Mouse (Mus musculus): Measurements from ENCODE around the gene Cemip.
"Not testable (repeated sequence)": the region's sequence is repeated elsewhere in the genome, so short reads cannot be mapped to it uniquely, and the experiment has no call there.

Gene Cemip

DNA sequence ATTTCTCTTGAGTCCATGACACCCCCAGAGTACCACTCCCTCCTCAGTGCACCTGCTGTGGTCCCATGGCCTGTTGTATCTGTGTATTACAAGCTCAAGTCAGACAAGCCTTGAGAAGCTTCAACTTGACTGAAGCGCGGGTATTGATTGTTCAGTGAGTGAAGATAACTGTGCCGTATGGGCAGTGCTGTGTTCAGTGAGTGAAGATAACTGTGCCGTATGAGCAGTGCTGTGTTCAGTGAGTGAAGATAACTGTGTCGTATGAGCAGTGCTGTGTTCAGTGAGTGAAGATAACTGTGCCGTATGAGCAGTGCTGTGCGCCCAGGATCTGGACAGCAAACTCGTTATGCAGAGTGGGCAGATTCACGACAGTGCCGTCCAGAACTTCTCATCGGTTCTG lies 188.0 kb downstream of the Cemip start:
- DNase-seq (ENCODE audit: extremely low read depth, low read depth, low spot score): no peak

DNA sequence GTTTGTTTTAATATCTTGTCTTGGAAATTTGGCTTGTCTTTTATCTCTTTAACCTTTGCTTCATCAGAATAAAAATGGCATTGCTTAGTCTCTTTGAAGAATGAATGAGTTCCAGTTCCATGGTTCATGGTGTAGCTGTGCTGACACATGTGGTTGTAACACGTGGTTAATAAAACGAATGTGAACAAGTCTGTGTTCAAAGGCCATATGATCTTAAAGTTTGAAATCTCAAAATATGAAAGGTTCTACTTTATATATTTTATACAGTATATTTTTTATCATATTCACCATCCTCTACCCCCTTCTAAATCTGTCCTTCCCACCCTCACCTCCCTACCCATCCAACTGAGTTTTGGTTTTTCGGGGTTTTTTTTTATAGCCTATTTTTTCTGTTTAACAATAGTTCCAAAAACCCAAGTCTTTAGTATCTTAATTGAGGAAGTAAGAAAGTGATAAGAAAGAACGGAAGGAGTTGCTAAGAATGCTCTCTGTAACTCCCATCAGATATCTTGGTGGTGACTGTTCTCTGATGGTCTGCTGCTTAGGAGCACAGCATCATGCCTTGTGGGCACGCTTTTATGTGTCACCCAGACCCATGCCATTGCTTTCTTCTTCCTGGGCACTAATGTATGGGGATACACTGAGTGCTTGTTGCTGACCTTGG lies 190.1 kb downstream of the Cemip start:
- no peak for DNase-seq (ENCODE audit: extremely low read depth, low read depth, low spot score)

DNA sequence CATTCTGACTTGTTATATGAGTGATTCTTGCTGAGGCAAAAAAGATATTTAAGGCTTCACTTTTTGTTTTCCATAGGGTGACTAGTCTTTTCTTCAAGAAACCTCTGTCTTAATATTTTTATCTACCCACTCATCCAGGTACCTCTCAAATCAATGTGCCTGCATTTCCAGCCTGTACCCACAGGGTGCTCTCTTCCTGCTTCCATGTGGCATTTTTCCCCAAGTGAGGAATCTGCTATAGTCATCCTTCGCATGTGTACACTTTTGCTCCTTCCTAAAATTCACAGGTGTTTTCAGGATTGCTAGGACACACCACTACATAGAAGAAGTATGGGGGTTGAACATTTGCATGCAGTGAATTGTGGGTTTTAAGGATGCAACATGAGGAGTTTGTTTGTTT lies 192.0 kb downstream of the Cemip start:
- no peak for DNase-seq (ENCODE audit: extremely low read depth, low read depth, low spot score)

DNA sequence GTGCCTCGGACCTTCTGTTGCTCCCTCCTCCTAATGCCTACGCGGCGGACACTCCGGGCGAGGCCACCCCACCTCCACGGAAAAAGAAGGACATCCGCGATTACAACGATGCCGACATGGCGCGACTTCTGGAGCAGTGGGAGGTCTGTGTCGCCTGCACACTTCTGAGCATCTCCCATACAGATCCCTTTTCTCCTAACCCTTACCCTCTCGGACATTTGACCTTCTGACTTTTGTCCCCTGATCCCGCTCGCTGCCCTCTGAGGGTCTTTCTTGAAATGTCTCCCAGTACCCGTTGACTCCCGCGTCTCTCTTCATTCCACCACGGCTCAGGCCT lies 194.0 kb downstream of the Cemip start:
- no peak for DNase-seq (ENCODE audit: extremely low read depth, low read depth, low spot score)

GRCm38 (mm10) chr7:83891433-83892332 lies 194.6 kb downstream of the Cemip start:
- DNase-seq (ENCODE audit: extremely low read depth, low read depth, low spot score): peak; percentile 96

GRCm38 (mm10) chr7:83889946-83890345 lies 196.4 kb downstream of the Cemip start:
- DNase-seq (ENCODE audit: extremely low read depth, low read depth, low spot score): not testable (repeated sequence)

DNA sequence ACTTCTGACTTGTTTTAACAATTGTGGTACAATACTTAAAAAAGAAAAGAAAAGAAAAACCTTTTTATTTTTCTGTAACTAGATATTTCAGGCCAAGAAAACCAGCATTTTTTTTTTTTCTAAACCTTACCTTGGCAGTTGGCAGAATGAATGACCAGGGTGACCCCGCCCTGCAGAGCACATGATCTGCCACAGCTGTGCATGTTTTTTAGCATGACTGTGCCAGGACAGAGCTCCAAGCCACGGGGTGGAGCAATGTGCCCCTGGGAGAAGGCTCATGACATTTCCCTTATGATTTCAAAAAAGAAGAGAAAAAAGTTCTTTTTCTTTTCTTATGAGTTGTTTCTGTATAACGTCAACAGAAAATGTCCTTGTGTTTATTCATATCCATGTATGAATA lies 196.9 kb downstream of the Cemip start:
- no peak for DNase-seq (ENCODE audit: extremely low read depth, low read depth, low spot score)

GRCm38 (mm10) chr7:83886366-83887129 lies 199.8 kb downstream of the Cemip start:
- DNase-seq (ENCODE audit: extremely low read depth, low read depth, low spot score): no peak

GRCm38 (mm10) chr7:83885835-83886234 lies 200.5 kb downstream of the Cemip start:
- no peak for DNase-seq (ENCODE audit: extremely low read depth, low read depth, low spot score)

DNA sequence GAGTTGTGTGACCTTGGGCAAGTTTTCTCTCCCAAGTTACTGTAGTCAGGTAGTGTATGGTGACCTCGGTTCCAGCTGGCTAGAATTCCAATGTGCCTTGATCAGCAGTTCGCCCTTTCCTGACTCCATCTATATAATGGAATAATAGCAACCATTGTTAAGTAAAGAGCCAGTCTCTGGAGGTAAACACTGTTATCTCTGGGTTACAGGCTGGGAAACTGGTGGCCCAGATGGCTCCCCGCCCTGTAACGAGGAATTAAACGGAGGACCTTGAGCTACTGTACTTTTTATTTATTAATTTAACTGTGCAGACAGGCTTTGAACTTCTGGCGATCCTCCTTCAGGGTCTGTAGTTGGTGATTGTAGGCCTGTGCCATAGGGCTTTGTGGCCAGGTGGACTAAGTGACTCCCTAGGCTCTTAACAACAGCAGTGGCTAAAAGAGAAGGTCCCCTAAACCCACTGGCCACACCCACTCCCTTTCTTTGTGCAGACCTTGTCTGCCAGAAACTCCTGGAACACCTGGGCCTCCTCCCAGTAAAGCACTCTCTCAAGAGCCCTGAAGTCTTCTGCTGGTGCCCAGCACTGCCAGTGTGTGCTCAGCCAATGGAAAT lies 201.3 kb downstream of the Cemip start:
- no peak for DNase-seq (ENCODE audit: extremely low read depth, low read depth, low spot score)

- DNase-seq (ENCODE audit: extremely low read depth, low read depth, low spot score): no peak
These were observed 202.2 kb downstream of the Cemip start, which contains the start of the genes Tlnrd1 and Mesd for GRCm38 (mm10) chr7:83884021-83884658. Gene Tlnrd1, minus strand, starts transcription at chr7:83884305. Gene Mesd, plus strand, starts transcription at chr7:83884466.

DNA sequence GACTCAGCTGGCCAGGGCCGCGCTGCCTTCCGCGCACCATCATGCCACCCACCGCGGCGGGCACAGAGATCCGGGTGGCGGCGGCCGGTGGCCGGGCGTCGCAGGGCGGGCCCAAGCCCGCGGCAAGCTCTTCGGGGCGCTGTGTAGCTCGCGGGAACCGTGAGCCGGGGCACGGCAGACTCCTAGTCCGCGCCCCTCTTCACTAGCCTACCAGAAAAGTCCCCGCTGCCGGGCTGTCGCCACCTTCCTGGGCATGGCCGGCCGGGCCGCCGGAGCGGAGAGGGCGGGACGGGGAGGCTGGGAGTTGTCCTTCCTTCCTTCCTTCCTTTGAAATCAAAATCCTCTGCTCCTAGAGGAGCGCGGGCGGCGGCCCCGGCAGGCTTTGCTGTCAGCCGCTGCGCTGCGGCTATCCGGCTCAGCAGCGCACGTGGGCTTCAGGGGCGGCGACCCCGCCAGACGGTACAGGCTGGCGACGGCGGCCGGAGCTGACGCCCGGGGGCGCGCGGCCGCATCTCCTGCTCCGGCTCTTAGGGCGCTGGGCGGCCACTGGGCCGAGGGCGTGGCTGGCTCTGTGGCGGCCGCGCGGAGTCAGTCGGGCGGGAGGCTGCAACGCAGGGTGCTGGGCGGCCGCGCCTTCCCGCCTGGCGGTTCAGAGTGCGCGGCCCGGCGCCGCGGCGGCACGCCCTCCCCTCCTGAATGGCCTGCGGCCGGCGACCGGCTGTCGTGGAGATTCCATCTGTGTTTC lies 202.9 kb downstream of the Cemip start:
- DNase-seq (ENCODE audit: extremely low read depth, low read depth, low spot score): no peak
